Mouse (Mus musculus): Measurements from ENCODE around the gene Orc1. TPM values are rescaled to one million over a fixed set of nuclear protein-coding genes. Genes with fewer than 3 reads are reported as not detected.

The Orc1 gene
- under 1 TPM in 1 of 2 experiments, not detected in 1; 0.12 TPM for total RNA-seq (2021)
- long read RNA-seq, experiment 1 = 0 reads
- long read RNA-seq, experiment 2 = 0 reads

GRCm38 (mm10) chr4:108578840-108579742 is at the start of gene Orc1, which contains the start of gene Prpf38a:
Orc1 (plus strand) TSS chr4:108579423.
Prpf38a (minus strand) TSS chr4:108579336.
- DNase-seq (ENCODE audit: low spot score in 2 of 2) = peak; percentile 98

- DNase-seq (ENCODE audit: low spot score in 2 of 2) = no peak
Observed at GRCm38 (mm10) chr4:108539701-108540100, 39.5 kb upstream of the Orc1 start.

- no peak for DNase-seq (ENCODE audit: low spot score in 2 of 2)
Observed at GRCm38 (mm10) chr4:108565026-108565425, 14.2 kb upstream of the Orc1 start.

GRCm38 (mm10) chr4:108572644-108573043 is 6.6 kb upstream of the Orc1 start:
- DNase-seq (ENCODE audit: low spot score in 2 of 2) = no peak

- no peak for DNase-seq (ENCODE audit: low spot score in 2 of 2)
Observed at GRCm38 (mm10) chr4:108579743-108580411, 654 bp downstream of the Orc1 start.

GRCm38 (mm10) chr4:108593376-108593775 is 14.2 kb downstream of the Orc1 start:
- no peak for DNase-seq (ENCODE audit: low spot score in 2 of 2)

- no peak for DNase-seq (ENCODE audit: low spot score in 2 of 2)
Observed at GRCm38 (mm10) chr4:108595785-108596184, 16.6 kb downstream of the Orc1 start.

- no peak for DNase-seq (ENCODE audit: low spot score in 2 of 2)
Observed at GRCm38 (mm10) chr4:108598306-108598705, 19.1 kb downstream of the Orc1 start.

GRCm38 (mm10) chr4:108601870-108602269 is 22.6 kb downstream of the Orc1 start:
- DNase-seq (ENCODE audit: low spot score in 2 of 2) = no peak

GRCm38 (mm10) chr4:108608651-108609050 is 29.4 kb downstream of the Orc1 start:
- no peak for DNase-seq (ENCODE audit: low spot score in 2 of 2)

- DNase-seq (ENCODE audit: low spot score in 2 of 2) = no peak
Observed at GRCm38 (mm10) chr4:108610935-108611334, 31.7 kb downstream of the Orc1 start.

GRCm38 (mm10) chr4:108618586-108618985 is 39.4 kb downstream of the Orc1 start:
- DNase-seq (ENCODE audit: low spot score in 2 of 2) = no peak

- DNase-seq (ENCODE audit: low spot score in 2 of 2) = peak in 1 of 2 experiments; percentile 36
Observed at GRCm38 (mm10) chr4:108619165-108619564, 39.9 kb downstream of the Orc1 start.

- peak; percentile 89 to 93 for DNase-seq (ENCODE audit: low spot score in 2 of 2)
Observed at GRCm38 (mm10) chr4:108619587-108620341, 40.5 kb downstream of the Orc1 start, which contains the start of gene Cc2d1b. Cc2d1b (plus strand) TSS chr4:108619940.

GRCm38 (mm10) chr4:108620536-108620935 is 41.3 kb downstream of the Orc1 start:
- DNase-seq (ENCODE audit: low spot score in 2 of 2) = no peak

GRCm38 (mm10) chr4:108621504-108621903 is 42.3 kb downstream of the Orc1 start:
- DNase-seq (ENCODE audit: low spot score in 2 of 2) = no peak

- DNase-seq (ENCODE audit: low spot score in 2 of 2) = no peak
Observed at GRCm38 (mm10) chr4:108627066-108627465, 47.8 kb downstream of the Orc1 start.

GRCm38 (mm10) chr4:108629363-108629880 is 50.2 kb downstream of the Orc1 start:
- DNase-seq (ENCODE audit: low spot score in 2 of 2) = no peak

GRCm38 (mm10) chr4:108630096-108630495 is 50.9 kb downstream of the Orc1 start:
- DNase-seq (ENCODE audit: low spot score in 2 of 2) = no peak

GRCm38 (mm10) chr4:108631616-108632015 is 52.4 kb downstream of the Orc1 start:
- peak in 1 of 2 experiments; percentile 24 for DNase-seq (ENCODE audit: low spot score in 2 of 2)

- DNase-seq (ENCODE audit: low spot score in 2 of 2) = no peak
Observed at GRCm38 (mm10) chr4:108633703-108634102, 54.5 kb downstream of the Orc1 start.

All from left cerebral cortex, adult 18-20 months (tissue).